Mouse (Mus musculus) G1E (cell line): Measurements from ENCODE around the gene Tdpoz4. TPM values are rescaled to one million over a fixed set of nuclear protein-coding genes. Genes with fewer than 3 reads are reported as not detected.
"Not testable (repeated sequence)": the region's sequence is repeated elsewhere in the genome, so short reads cannot be mapped to it uniquely, and the experiment has no call there.

Source experiments
- ATAC-seq: 2 replicates; pipeline ENCODE4 v1.8.0; 2016; ENCODE audit warnings: mild to moderate bottlenecking; ENCODE audit not compliant: insufficient number of reproducible peaks, poor library complexity, low FRiP score, severe bottlenecking; ENCODE audit errors: extremely low read depth
- DNase-seq: peaks from one replicate; pipeline ENCODE4 v3.0.0; 2012; ENCODE audit warnings: low spot score
- H3K27me3 ChIP-seq: 2 replicates; pipeline ENCODE4 v1.6.1; 2012; ENCODE audit warnings: mild to moderate bottlenecking, low read length, inconsistent platforms; ENCODE audit not compliant: insufficient read depth
- H3K36me3 ChIP-seq: replicated peaks from 2 replicates; pipeline ENCODE3; 2012; ENCODE audit warnings: mild to moderate bottlenecking, inconsistent platforms
- H3K4me1 ChIP-seq: 2 replicates; pipeline ENCODE4 v1.6.1; 2012; ENCODE audit warnings: low read depth, low read length, inconsistent platforms, mixed read lengths; ENCODE audit not compliant: insufficient read depth
- H3K4me3 ChIP-seq: 2 replicates; pipeline ENCODE4 v1.5.1; 2012; ENCODE audit warnings: low read depth, mild to moderate bottlenecking, inconsistent platforms, low read length, moderate library complexity, mixed read lengths
- H3K9me3 ChIP-seq: replicated peaks from 2 replicates; pipeline ENCODE4 v1.6.1; 2012; ENCODE audit warnings: inconsistent platforms
- polyA plus RNA-seq: library from polyadenylated mRNA; stranded (reverse); fragments of >175 nt; gene quantifications from 2 replicates; pipeline ENCODE4 v1.2.3, GENCODE M21; 2012
- total RNA-seq, 2 experiments: library from RNA; stranded (forward) in 1 of 2; stranded (reverse) in 1 of 2; fragments of 200-1000 nt in 1 of 2; fragments of >200 nt in 1 of 2; fragmentation: Nextera tagmentation in 1 of 2; gene quantifications; 2 replicates each; pipeline ENCODE4 v1.2.3; 2014 to 2017

Gene Tdpoz4
- total RNA-seq (2014; fragmentation: Nextera tagmentation) (not detected in 2 replicates), total RNA-seq (2017) (0.27 TPM in 1 of 2 replicates, not detected in the other), polyA plus RNA-seq (not detected in 2 replicates)

- DNase-seq, H3K27me3 ChIP-seq, ATAC-seq, H3K4me1 ChIP-seq, H3K36me3 ChIP-seq, H3K4me3 ChIP-seq: not testable (repeated sequence)
- peaks cover 17% of the 10 kb centered on the region for H3K9me3 ChIP-seq
Observed at GRCm38 (mm10) chr3:93796098-93796497, at the start of gene Tdpoz4. Gene Tdpoz4, plus strand, starts transcription at chr3:93796398.

GRCm38 (mm10) chr3:93754022-93754421 is 42.2 kb upstream of the Tdpoz4 start:
- not testable (repeated sequence) for H3K27me3 ChIP-seq, H3K4me1 ChIP-seq, H3K36me3 ChIP-seq

GRCm38 (mm10) chr3:93772700-93773099 is 23.5 kb upstream of the Tdpoz4 start, which contains the start of gene Gm5773:
Gene Gm5773, plus strand, starts transcription at chr3:93773000.
- not testable (repeated sequence) for H3K4me3 ChIP-seq, H3K27me3 ChIP-seq, H3K9me3 ChIP-seq, H3K36me3 ChIP-seq, ATAC-seq, H3K4me1 ChIP-seq, DNase-seq

More at GRCm38 (mm10) chr3:93754022-93754421, 42.2 kb upstream of the Tdpoz4 start:
- not testable (repeated sequence) for H3K9me3 ChIP-seq, DNase-seq, H3K4me3 ChIP-seq, ATAC-seq

GRCm38 (mm10) chr3:93813341-93813740 is 17.1 kb downstream of the Tdpoz4 start:
- not testable (repeated sequence) for H3K27me3 ChIP-seq, H3K36me3 ChIP-seq, DNase-seq, ATAC-seq, H3K4me3 ChIP-seq, H3K4me1 ChIP-seq
- H3K9me3 ChIP-seq = peaks cover 16% of the 10 kb centered on the region

- H3K4me1 ChIP-seq, ATAC-seq, H3K27me3 ChIP-seq, H3K36me3 ChIP-seq, DNase-seq, H3K4me3 ChIP-seq: not testable (repeated sequence)
- peaks cover 10% of the 10 kb centered on the region for H3K9me3 ChIP-seq
Observed at GRCm38 (mm10) chr3:93825720-93826119, 29.5 kb downstream of the Tdpoz4 start, which contains the start of gene Tdpoz3. Gene Tdpoz3, plus strand, starts transcription at chr3:93826020.

Other genes starting within 250 kb of the Tdpoz4 start
- gene S100a10, start 241.3 kb upstream of the Tdpoz4 start, total RNA-seq (2014; fragmentation: Nextera tagmentation) = not detected in 2 replicates
- not detected in 2 replicates for gene S100a10, start 241.3 kb upstream of the Tdpoz4 start, total RNA-seq (2017)
- gene S100a10, start 241.3 kb upstream of the Tdpoz4 start, polyA plus RNA-seq = not detected in 2 replicates
- not detected in 2 replicates for gene Tdpoz2, start 143.7 kb upstream of the Tdpoz4 start, total RNA-seq (2014; fragmentation: Nextera tagmentation)
- gene Tdpoz2, start 143.7 kb upstream of the Tdpoz4 start, total RNA-seq (2017) = 0.11 TPM in 1 of 2 replicates, not detected in the other
- not detected in 2 replicates for gene Tdpoz2, start 143.7 kb upstream of the Tdpoz4 start, polyA plus RNA-seq
- gene Tdpoz1, start 120.1 kb upstream of the Tdpoz4 start, total RNA-seq (2014; fragmentation: Nextera tagmentation) = not detected in 2 replicates
- not detected in 2 replicates for gene Tdpoz1, start 120.1 kb upstream of the Tdpoz4 start, total RNA-seq (2017)
- gene Tdpoz1, start 120.1 kb upstream of the Tdpoz4 start, polyA plus RNA-seq = not detected in 2 replicates
- gene Gm37596, start 103.3 kb upstream of the Tdpoz4 start, total RNA-seq (2014; fragmentation: Nextera tagmentation) = not detected in 2 replicates
- gene Gm37596, start 103.3 kb upstream of the Tdpoz4 start, total RNA-seq (2017) = not detected in 2 replicates
- gene Gm37596, start 103.3 kb upstream of the Tdpoz4 start, polyA plus RNA-seq = not detected in 2 replicates
- not detected in 2 replicates for gene Gm5773, start 23.4 kb upstream of the Tdpoz4 start, total RNA-seq (2014; fragmentation: Nextera tagmentation)
- not detected in 2 replicates for gene Gm5773, start 23.4 kb upstream of the Tdpoz4 start, total RNA-seq (2017)
- gene Gm5773, start 23.4 kb upstream of the Tdpoz4 start, polyA plus RNA-seq = not detected in 2 replicates
- not detected in 2 replicates for gene Tdpoz3, start 29.6 kb downstream of the Tdpoz4 start, total RNA-seq (2014; fragmentation: Nextera tagmentation)
- 0.22 TPM in 1 of 2 replicates, not detected in the other for gene Tdpoz3, start 29.6 kb downstream of the Tdpoz4 start, total RNA-seq (2017)
- gene Tdpoz3, start 29.6 kb downstream of the Tdpoz4 start, polyA plus RNA-seq = not detected in 2 replicates
- not detected in 2 replicates for gene Gm9117, start 147.1 kb downstream of the Tdpoz4 start, total RNA-seq (2014; fragmentation: Nextera tagmentation)
- gene Gm9117, start 147.1 kb downstream of the Tdpoz4 start, total RNA-seq (2017) = 0.16 TPM in 1 of 2 replicates, not detected in the other
- gene Gm9117, start 147.1 kb downstream of the Tdpoz4 start, polyA plus RNA-seq = not detected in 2 replicates
- gene Tdpoz5, start 164.9 kb downstream of the Tdpoz4 start, total RNA-seq (2014; fragmentation: Nextera tagmentation) = not detected in 2 replicates
- not detected in 2 replicates for gene Tdpoz5, start 164.9 kb downstream of the Tdpoz4 start, total RNA-seq (2017)
- gene Tdpoz5, start 164.9 kb downstream of the Tdpoz4 start, polyA plus RNA-seq = not detected in 2 replicates